Mouse (Mus musculus): ENCODE results near the gene Trex2. TPM values are rescaled to one million over a fixed set of nuclear protein-coding genes. Genes with fewer than 3 reads are reported as not detected.

Gene Trex2
- polyA plus RNA-seq, 1 experiment = not detected

DNA sequence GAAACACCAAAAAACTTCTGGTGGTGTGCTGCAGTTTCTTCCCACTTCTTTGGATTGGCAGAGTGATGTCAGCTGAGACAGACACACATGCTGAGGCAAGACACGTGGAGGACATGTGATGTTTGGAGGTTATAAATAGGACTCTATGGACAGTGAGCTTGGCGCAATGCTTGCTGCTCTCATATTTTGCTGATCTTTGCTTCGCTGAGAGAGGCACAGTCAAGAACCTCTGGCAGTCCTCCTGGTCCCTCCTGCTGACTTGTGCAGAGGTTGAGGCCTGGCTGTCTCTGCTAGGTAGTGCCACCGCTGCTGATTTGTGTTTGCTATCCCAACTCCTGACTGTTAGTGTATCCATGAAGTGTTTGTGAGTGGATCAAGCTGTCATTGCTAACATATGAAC is 43.7 kb downstream of the Trex2 start:
- no peak for TF ChIP-seq CTCF (IDR thresholded peaks at IDR 0.05; ENCODE audit: control insufficient read depth, insufficient read depth, insufficient replicate concordance, low read depth, low read length)
- TF ChIP-seq POLR2A (IDR thresholded peaks at IDR 0.05; ENCODE audit: control insufficient read depth, low read depth, low read length) = no peak
- H3K4me1 ChIP-seq (ENCODE audit: control insufficient read depth, insufficient read depth, low read length) = no peaks in the 10 kb centered on the region
- no peak overlapping the region for H3K4me3 ChIP-seq (ENCODE audit: control insufficient read depth, low read depth, low read length)
- no peaks in the 10 kb centered on the region for H3K27me3 ChIP-seq (ENCODE audit: control insufficient read depth, insufficient read depth, low read length)
- no peak overlapping the region for H3K27ac ChIP-seq (ENCODE audit: control insufficient read depth, insufficient read depth, low read depth, low read length)
- no peaks in the 10 kb centered on the region for H3K36me3 ChIP-seq (ENCODE audit: control insufficient read depth, insufficient read depth, low read length)

DNA sequence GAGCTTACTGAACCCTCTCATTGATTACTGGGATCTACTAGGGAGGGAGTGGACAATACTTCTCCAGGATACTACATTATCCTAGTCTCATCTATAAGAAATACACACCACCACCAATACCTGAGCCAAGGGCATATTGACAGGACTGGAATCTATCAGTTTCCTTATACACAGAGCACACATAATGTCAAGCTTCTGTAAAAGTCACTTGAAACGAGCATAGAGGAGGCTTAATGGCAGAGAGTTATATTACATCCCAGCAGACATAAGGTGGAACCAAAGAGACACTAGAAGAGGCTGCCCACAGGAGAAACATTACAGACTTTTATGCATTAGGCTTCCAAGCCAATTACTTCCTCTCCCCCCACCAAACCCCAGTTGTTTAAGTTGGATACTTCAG is 50.2 kb downstream of the Trex2 start:
- no peak for TF ChIP-seq CTCF (IDR thresholded peaks at IDR 0.05; ENCODE audit: control insufficient read depth, insufficient read depth, insufficient replicate concordance, low read depth, low read length)
- no peak for TF ChIP-seq POLR2A (IDR thresholded peaks at IDR 0.05; ENCODE audit: control insufficient read depth, low read depth, low read length)
- Histone ChIP-seq H3K27me3 (ENCODE audit: control insufficient read depth, insufficient read depth, low read length) (no peaks in the 10 kb centered on the region), H3K4me1 (ENCODE audit: control insufficient read depth, insufficient read depth, low read length) (no peaks in the 10 kb centered on the region), H3K36me3 (ENCODE audit: control insufficient read depth, insufficient read depth, low read length) (no peaks in the 10 kb centered on the region), H3K27ac (ENCODE audit: control insufficient read depth, insufficient read depth, low read depth, low read length) (no peak overlapping the region), H3K4me3 (ENCODE audit: control insufficient read depth, low read depth, low read length) (no peak overlapping the region)

DNA sequence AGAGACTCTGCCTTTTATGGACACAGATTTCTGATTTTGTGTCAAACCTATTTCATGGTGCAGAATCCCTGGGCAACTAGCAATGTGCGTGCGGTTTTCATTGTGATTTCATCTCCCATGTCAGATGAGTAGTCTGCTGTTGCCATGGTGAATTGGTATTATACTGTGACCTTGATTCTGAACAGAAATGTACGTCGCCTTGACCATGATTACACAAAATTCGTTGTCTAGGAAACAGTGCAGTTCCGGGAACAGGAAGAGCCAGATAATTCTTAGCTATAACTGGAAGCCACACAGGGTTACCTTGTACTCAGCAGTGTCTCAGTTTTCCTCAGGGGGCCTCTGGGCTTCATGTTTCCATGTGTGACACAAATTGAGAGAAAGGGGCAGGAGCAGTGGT is 50.7 kb downstream of the Trex2 start:
- Histone ChIP-seq H3K27me3 (ENCODE audit: control insufficient read depth, insufficient read depth, low read length) (no peaks in the 10 kb centered on the region), H3K27ac (ENCODE audit: control insufficient read depth, insufficient read depth, low read depth, low read length) (no peak overlapping the region), H3K36me3 (ENCODE audit: control insufficient read depth, insufficient read depth, low read length) (no peaks in the 10 kb centered on the region), H3K4me3 (ENCODE audit: control insufficient read depth, low read depth, low read length) (no peak overlapping the region), H3K4me1 (ENCODE audit: control insufficient read depth, insufficient read depth, low read length) (no peaks in the 10 kb centered on the region)
- no peak for TF ChIP-seq CTCF (IDR thresholded peaks at IDR 0.05; ENCODE audit: control insufficient read depth, insufficient read depth, insufficient replicate concordance, low read depth, low read length)
- no peak for TF ChIP-seq POLR2A (IDR thresholded peaks at IDR 0.05; ENCODE audit: control insufficient read depth, low read depth, low read length)

Other genes with a start within 250 kb of the Trex2 start
- 0.76 and 0.90 TPM in 2 replicates for gene Xlr3b, start 243.1 kb downstream of the Trex2 start, polyA plus RNA-seq (2012; rRNA removed)
- gene Xlr4b, start 221.0 kb downstream of the Trex2 start, polyA plus RNA-seq (2012; rRNA removed) = 0.85 and 1.4 TPM in 2 replicates
- gene F8a, start 207.1 kb downstream of the Trex2 start, polyA plus RNA-seq (2012; rRNA removed) = 3.6 and 3.8 TPM in 2 replicates
- 0.97 and 2.3 TPM in 2 replicates for gene Xlr4c, start 192.2 kb downstream of the Trex2 start, polyA plus RNA-seq (2012; rRNA removed)
- gene Xlr3c, start 170.0 kb downstream of the Trex2 start, polyA plus RNA-seq (2012; rRNA removed) = 0.51 and 1.0 TPM in 2 replicates
- gene Xlr5a, start 142.4 kb downstream of the Trex2 start, polyA plus RNA-seq (2012; rRNA removed) = 0.71 and 1.1 TPM in 2 replicates
- 0.99 and 1.1 TPM in 2 replicates for gene Xlr5c, start 142.4 kb downstream of the Trex2 start, polyA plus RNA-seq (2012; rRNA removed)
- gene Gm45015, start 98.5 kb downstream of the Trex2 start, polyA plus RNA-seq (2012; rRNA removed) = 0.29 and 0.48 TPM in 2 replicates
- 5.3 and 7.4 TPM in 2 replicates for gene Zfp275, start 92.7 kb downstream of the Trex2 start, polyA plus RNA-seq (2012; rRNA removed)
- gene Gm18336, start 36.6 kb downstream of the Trex2 start, polyA plus RNA-seq (2012; rRNA removed) = 0.93 and 1.6 TPM in 2 replicates
- 0.14 and 0.19 TPM in 2 replicates for gene Zfp92, start 24.2 kb downstream of the Trex2 start, polyA plus RNA-seq (2012; rRNA removed)
- gene Haus7, start 23.7 kb upstream of the Trex2 start, polyA plus RNA-seq (2012; rRNA removed) = 26.9 and 34.0 TPM in 2 replicates
- gene Bgn, start 48.3 kb upstream of the Trex2 start, polyA plus RNA-seq (2012; rRNA removed) = 32.9 and 54.4 TPM in 2 replicates
- 1.7 and 3.1 TPM in 2 replicates for gene Atp2b3, start 67.7 kb upstream of the Trex2 start, polyA plus RNA-seq (2012; rRNA removed)
- 1.8 and 2.0 TPM in 2 replicates for gene Dusp9, start 204.1 kb upstream of the Trex2 start, polyA plus RNA-seq (2012; rRNA removed)
- gene Pnck, start 224.8 kb upstream of the Trex2 start, polyA plus RNA-seq (2012; rRNA removed) = 4.0 and 4.3 TPM in 2 replicates
- gene Slc6a8, start 237.8 kb upstream of the Trex2 start, polyA plus RNA-seq (2012; rRNA removed) = 4.9 and 5.7 TPM in 2 replicates